Mouse (Mus musculus) neural tube, embryonic 10.5 days (tissue): ENCODE data around the gene Syt12.

Source experiments
- DNase-seq: peaks from one replicate; pipeline ENCODE4 v3.0.0-alpha.2; 2017; ENCODE audit warnings: low spot score; ENCODE audit errors: extremely low spot score

Gene Syt12

GRCm38 (mm10) chr19:4477345-4478189, at the start of gene Syt12:
TSS of gene Syt12 (minus strand) at chr19:4477447.
- no peak for DNase-seq

- no peak for DNase-seq
Measured at GRCm38 (mm10) chr19:4521426-4522050, 44.3 kb upstream of the Syt12 start.

GRCm38 (mm10) chr19:4517483-4517882, 40.2 kb upstream of the Syt12 start:
- no peak for DNase-seq

GRCm38 (mm10) chr19:4516288-4516687, 39.0 kb upstream of the Syt12 start:
- no peak for DNase-seq

GRCm38 (mm10) chr19:4515746-4516145, 38.5 kb upstream of the Syt12 start:
- DNase-seq, result no peak

- DNase-seq, result no peak
Measured at GRCm38 (mm10) chr19:4513236-4513858, 36.1 kb upstream of the Syt12 start.

GRCm38 (mm10) chr19:4511116-4511841, 34.0 kb upstream of the Syt12 start:
- no peak for DNase-seq

- DNase-seq, result peak; percentile 97
Measured at GRCm38 (mm10) chr19:4509986-4510963, 33.0 kb upstream of the Syt12 start, which contains the start of gene Pcx. TSS of gene Pcx (plus strand) at chr19:4510472.

- DNase-seq, result no peak
Measured at GRCm38 (mm10) chr19:4507746-4508145, 30.5 kb upstream of the Syt12 start.

GRCm38 (mm10) chr19:4504830-4505229, 27.6 kb upstream of the Syt12 start:
- no peak for DNase-seq

- no peak for DNase-seq
Measured at GRCm38 (mm10) chr19:4502701-4503100, 25.5 kb upstream of the Syt12 start.

- no peak for DNase-seq
Measured at GRCm38 (mm10) chr19:4498062-4498933, 21.1 kb upstream of the Syt12 start, which contains the start of gene 2010003K11Rik. TSS of gene 2010003K11Rik (minus strand) at chr19:4498583.

GRCm38 (mm10) chr19:4497263-4497973, 20.2 kb upstream of the Syt12 start:
- peak; percentile 81 for DNase-seq

GRCm38 (mm10) chr19:4496535-4497262, 19.5 kb upstream of the Syt12 start:
- DNase-seq, result no peak

- no peak for DNase-seq
Measured at GRCm38 (mm10) chr19:4495814-4496213, 18.6 kb upstream of the Syt12 start.

GRCm38 (mm10) chr19:4494707-4495106, 17.5 kb upstream of the Syt12 start:
- DNase-seq, result no peak

GRCm38 (mm10) chr19:4492526-4493296, 15.5 kb upstream of the Syt12 start:
- no peak for DNase-seq
